Mouse (Mus musculus) kidney, adult 2 months (tissue): ENCODE measurements around the gene H2-M10.4.

Experiments
- CTCF ChIP-seq: fragments of 200-500 bp; conservative IDR thresholded peaks from 2 replicates; pipeline ENCODE4 v1.5.1; 2011; ENCODE audit warnings: low read depth, mild to moderate bottlenecking, control low read depth, low read length, moderate library complexity, mixed read lengths; ENCODE audit not compliant: insufficient read depth, insufficient read length
- POLR2A ChIP-seq: fragments of 200-500 bp; IDR thresholded peaks from one replicate; pipeline ENCODE4 v1.6.1; 2011; ENCODE audit warnings: low read depth, low read length, control low read depth

GRCm38 (mm10) chr17:36500435-36500834 lies 38.3 kb upstream of the H2-M10.4 start:
- no peak for TF ChIP-seq POLR2A
- TF ChIP-seq CTCF, result no peak
